Mouse (Mus musculus) adrenal gland, postnatal 14 days (tissue): ENCODE measurements at regions not wholly inside any gene's neighbourhood (a gene's known extent, or its start where the extent isn't known, plus 50 kb on each side); places are given as distances from the start of the nearest gene placed in this dataset.
A peak's percentile ranks its signal among the peaks of the same experiment; 100 is the strongest.
"Not testable (repeated sequence)": the region's sequence is repeated elsewhere in the genome, so short reads cannot be mapped to it uniquely, and the experiment has no call there.

Experiments
- DNase-seq: peaks from one replicate; pipeline ENCODE4 v3.0.0; 2021; ENCODE audit warnings: mixed read lengths

DNA sequence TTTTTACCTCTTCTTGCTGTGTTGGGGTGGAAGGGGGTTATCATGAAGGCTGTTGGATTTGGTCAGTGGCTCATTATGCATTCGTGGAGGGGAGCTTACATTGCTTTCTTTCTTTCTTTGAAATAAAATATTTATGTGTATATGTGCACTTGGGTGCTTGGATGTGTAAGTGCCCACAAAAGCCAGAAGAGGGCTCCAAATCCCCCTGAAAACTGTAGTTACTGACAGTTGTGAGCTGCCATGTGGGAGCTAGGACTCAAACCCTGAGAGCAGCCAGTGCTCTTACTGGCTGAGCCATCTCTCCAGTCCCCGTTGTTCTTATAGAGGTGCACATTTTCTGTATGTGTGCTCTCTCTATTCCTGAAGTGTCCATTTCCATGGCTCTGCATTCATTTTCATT, 415.6 kb upstream of the Zfp507 start:
- DNase-seq: no peak

DNA sequence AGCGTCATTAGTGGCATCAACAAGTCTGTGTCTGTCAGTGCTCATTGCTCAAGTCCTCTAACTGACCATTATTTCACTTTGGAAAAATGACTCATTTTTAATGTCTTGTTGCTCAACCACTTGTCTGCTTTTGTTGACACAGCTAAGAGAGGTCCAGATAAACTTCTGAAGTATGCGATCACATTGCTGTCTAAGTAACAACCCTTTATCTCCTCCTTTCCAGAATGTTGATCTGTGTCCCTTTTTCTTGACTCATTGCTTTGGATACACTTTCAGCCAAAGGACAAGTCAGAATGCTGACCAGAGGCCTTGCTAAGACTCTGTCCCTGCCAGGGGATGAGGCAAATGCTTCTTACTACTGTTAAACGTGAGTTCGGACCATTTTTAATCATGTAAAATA, 407.2 kb upstream of the Zfp507 start:
- DNase-seq: no peak

DNA sequence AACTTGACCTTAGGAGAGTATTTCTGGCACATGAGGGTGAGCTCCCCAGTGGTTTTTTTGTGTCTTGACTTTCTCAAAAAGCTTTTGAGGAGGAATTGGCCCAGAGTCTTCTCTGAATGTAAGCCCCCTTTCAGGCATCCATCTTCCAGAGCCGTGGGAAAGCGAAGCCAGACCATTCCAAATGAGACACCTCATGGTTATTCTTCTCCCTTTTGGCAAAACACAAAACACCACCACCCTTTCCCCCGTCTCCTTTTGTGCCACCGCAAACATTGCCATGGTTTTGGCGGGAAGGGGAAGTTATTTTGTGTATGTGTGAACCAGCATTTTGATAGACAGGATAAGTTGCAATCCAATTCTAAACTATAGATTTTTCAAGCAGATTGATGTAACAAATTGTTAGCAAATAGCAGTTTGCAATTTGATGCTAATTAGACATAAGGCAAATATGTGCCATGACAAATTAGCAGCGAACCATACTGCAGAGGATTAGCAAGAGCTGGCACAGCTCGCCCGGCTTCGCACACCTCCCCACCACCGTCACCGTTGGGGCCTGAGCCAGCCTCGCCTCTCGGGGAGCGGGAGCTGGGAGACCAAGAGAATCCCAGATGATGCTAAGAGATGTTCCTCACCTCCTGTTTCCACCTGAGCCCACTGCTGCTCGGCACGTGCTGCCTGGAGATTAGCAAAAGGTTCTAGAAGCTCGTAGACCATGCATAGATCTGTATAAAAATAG, 404.9 kb upstream of the Zfp507 start:
- no peak for DNase-seq

DNA sequence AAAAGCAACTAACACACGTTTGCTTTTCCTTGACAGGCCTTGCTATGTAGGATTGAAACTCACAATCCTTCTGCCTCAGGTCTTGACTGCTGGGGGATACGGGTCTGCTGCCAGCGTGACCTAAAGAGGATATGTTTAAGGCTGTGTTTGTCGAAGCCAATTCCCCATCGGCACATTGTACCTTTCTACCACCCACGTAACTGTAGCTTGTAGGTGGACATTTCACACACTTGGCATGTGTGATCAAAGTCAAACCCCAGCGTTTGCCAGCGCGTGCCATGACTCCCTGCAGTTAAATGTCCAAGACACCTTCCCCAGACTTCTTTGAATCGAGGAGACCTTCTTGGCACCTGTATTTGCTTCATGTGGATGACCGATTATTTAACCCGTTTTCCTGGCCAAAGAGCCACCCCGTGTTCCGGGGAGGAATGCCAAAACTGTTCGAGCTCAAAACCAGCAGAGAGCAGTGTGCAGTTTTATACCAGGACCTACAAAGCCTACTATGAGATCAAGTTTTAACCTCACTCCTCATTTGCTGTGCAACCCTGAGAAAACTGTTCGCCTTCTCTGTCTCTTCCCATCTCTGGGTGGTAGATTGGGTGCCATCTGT, 395.4 kb upstream of the Zfp507 start:
- no peak for DNase-seq

DNA sequence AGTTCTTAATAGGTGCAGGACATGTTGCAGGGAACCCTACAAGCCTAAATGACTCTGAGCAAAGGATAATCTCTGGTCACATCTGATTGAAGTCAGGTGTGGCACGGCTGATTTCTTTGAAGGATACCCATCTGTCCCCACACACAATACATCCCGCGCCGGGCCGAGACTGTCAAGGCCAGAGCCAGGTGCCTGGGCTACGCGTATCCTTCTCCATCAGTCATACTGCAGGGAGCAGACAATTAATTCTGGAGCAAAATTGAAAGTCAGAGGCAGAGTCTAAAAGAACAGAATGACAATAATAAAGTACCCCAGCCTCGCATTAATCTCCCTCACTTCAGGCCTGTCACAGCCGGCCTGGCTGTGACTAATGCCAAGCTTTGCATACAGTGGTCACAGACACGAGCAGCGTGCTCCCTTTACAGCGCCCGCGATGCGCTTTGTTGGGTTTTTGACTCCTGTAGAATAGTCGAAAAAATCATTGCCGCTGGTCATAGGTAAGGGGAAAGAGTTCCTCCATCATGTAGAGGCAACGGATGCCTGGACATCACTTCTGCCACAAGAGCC, 393.4 kb upstream of the Zfp507 start:
- no peak for DNase-seq

DNA sequence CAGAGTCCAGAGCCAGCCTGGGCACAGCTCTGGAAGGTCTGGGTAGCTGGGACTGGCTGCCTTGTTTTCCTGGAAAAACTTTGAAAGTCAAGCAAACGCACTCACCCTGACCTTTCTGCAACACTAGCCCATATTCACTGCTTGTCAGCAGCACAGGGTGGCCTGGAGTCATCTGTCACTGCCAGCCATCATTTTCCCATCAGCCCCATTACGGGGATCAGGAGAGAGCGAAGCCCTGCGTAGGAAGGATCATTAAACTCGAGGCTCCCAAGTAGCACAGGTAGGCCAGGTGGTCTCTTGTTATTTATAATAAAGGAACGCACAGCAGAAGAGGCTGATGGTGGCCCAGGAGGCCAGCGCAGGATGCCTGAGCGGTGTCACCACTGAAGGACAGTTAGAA, 389.8 kb upstream of the Zfp507 start:
- no peak for DNase-seq

DNA sequence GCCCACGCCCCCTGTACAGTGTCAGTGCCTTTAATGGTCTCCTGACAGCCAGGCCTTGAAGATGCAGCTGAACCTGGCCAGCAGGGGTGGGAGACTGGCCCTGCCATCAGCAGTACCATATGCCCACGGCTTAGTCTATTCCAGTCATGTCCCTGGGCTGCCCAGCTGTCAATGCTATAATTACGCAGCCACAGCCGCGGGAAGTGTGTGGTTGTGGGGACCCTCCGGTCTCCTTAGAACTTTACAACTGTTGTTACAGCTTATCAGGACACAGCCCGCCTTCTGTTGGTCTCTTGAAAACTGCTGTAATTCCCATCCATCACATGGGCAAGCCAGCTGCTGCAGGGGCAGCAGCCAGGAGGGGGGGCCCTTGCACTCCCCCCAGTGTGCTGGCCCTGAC, 375.1 kb upstream of the Zfp507 start:
- no peak for DNase-seq

DNA sequence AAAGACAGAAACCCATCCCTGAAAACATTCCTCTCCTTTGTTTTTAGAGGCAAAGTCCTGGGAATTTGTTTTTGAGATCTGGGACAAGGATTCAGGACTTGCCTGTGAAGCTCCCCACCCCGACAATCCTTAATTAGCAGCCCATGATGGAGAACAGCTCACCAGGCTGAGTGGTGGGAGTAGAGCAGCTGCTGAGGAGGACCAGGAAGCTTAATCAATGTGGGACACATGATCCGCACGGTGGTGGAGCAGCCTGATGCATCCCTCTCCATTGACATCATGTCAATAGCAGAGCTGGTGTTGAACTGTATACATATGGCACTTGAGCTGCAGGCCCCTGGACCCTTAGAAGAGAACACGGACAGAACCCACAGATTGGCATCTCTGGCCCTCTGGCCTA, 372.5 kb upstream of the Zfp507 start:
- no peak for DNase-seq

DNA sequence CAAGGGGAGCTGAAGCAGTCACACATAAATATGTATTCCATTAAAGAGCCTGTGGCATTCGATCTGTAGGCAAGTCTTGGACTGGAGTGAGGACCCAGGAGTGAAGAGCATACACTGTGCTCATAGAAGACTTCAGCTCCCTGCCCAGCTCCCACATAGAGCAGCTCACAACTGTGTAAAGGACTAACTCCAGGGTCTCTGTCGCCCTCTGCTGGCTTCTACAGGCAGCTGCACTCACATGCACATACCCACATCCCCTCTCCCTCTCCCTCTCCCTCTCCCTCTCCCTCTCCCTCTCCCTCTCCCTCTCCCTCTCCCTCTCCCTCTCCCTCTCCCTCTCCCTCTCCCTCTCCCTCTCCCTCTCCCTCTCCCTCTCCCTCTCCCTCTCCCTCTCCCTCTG, 369.7 kb upstream of the Zfp507 start:
- not testable (repeated sequence) for DNase-seq

DNA sequence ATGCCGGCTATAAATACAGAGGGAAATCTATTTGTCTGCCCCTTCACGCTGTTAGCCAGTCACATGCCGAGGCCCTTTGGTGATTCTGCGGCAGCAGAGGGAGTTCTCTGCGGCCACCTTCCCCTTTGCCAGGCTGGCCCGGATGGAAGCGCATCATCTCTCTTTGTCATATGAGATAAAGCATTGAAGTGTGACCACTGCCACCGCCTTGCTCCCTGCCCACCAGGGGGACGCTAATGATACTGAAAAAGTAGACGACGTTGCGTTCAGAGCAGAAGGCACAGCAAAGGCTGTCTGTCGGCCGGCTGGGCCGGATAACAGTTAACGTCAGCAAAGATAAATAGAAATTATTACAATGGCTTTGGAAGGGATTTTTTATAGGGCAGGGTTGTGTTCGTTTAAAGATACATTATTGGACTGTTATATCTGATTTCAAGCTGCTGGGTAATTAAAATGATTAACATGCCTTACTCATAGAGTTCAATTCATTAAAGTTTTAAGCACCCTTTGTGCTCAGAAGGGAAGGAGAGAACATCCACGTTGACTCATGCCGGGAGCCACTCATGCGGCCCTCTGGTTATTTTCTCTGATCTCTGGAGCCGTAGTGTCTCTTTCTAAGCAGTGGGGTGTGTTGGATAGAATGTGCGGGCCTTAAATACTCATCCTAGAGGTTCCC, 354.6 kb upstream of the Zfp507 start:
- DNase-seq: no peak

DNA sequence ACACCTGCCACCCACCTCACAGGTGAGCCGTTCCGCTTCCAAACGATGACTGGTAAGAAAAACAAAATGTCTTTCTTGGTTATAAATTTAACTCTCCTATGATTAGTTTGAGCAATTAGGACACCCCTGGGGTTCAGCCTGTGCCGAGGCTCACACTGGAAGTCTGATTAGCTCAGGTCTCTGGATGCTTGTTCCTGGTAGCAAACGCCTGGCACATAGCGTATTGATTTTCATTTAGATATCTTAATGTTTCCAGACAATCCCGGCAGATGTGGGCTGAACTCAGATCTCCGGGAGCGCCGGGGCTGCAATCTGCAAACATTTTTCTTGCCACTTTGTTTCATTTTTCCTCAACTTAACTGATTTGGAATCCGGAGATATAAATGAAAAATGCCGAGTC, 353.8 kb upstream of the Zfp507 start:
- no peak for DNase-seq

DNA sequence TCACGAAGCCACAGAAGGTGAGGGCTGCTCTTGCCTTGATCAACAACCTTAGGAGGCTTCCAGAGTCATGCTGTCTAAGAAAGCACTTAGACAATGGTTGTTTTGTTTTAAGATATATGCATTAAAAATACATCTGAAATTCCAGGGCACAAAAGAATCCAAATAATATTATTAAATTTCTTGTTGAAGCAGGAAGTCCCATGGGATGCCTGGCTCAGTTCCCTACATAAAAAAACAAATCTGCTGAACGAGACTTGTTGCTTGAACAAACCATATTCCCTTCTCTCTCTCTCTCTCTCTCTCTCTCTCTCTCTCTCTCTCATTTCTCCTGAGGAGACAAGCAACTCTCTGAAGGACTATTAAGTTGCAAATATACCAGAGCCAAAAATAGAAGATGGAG, 352.8 kb upstream of the Zfp507 start:
- DNase-seq: no peak

DNA sequence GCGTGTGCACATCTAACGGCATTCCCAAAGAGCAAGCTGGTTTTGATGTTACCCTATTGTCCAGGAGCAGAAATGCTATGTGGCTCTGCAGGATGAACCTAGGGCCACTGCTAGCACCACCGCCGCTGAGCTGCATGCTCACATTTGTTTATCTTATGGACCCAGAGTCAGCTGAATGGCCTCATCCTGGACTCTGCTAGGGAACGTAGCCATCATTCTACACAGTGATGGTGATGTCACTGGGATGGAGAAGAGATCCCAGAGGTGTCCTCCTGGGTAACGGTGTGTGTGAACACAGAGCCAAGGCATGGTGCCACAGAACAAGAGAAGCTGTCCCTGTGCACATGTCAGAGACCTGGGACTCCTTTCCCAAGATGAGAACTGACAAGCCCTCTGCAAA, 352.4 kb upstream of the Zfp507 start:
- no peak for DNase-seq

DNA sequence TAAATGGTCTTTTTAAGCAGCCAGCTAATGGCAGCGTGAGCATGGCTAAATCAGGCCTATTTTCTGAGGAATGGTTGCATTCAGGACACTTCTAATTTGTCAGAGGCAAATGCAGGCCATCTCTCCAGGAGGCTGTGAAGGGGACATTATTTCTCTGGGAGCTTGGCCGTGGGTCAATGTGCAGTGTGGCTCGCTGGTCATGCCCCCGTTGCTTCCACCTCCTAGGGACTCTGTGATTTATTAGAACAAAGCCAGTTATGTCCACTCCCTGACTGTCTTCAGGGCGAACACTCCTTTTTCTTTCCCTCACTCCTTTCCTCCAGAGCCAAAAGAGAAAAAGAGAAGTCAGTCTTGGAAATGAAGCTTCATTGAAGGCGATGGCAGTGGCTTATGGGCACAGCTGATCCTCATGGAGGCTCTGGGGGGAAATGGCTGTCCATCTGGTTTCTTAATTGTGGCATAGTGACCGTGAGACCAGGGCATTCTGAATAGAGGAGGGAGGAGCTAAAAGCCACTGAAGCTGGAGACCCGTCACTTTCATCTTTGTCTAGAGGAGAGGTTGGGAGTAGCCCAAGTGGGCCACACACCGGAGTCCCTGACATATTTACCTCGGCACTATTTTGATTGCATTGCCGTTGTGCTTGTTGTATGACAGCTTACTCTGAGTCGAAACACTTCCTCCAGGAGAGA, 348.2 kb upstream of the Zfp507 start:
- DNase-seq: no peak

DNA sequence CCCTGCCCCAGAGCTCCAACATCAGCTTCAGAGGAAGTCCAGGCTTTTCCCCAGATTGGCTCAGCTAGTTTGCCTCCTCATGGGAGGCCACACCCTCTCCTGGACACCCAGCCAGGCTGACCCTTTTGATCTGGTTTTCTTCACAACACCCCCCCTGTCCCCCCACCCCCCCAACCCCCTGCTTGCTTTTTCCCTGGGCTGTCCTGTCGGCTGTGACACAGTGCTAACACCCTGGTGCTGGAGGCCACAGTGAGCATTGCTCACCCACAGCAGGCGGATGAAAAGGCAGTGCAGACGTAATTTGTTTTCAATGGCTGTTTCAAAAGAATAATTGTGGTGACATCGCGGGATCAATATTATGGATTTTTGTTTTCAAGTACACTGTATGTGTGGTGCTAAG, 333.8 kb upstream of the Zfp507 start:
- DNase-seq: no peak

DNA sequence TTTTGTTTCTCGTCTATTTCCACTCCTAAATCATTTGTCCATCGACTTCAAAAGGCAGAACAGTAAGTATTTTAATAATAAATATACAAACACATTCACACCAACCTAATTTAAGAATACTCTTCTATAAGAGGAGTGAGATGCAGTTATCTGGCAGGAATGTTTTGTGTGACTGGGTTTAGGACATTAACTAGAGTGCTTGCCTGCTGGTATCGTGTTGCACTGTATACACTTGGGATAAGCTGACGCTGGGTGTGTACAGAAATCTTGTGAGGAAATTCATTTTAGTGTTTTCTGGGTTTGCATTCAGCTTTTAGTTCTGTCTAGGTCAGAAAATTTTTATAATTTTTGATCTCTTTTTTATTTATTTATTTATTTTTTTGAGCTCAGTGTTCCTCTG, 331.8 kb upstream of the Zfp507 start:
- DNase-seq: no peak

DNA sequence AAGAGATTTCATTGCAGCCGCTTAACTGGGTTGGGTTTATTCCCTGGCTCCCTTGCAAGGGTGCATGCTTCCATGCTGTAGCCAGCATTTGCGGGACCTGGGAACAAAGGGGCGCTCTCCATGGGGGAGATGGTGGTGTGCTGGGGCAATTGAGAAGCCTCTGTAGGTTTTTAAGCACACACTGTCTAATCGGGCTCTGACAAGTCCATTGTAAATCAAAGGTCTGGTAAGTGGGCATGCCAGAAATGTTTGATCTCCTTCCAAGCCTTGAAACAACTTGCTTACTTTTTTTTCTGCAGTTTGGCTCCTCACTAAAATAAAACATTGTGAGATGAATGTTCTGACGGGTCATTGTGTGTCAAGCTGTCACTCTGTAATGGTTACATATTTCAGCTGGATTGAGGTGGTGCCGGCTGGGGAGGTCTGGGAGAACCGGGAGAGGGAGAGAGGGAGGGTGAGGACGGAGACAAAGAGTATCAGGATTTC, 330.9 kb upstream of the Zfp507 start:
- peak; percentile 31 for DNase-seq

DNA sequence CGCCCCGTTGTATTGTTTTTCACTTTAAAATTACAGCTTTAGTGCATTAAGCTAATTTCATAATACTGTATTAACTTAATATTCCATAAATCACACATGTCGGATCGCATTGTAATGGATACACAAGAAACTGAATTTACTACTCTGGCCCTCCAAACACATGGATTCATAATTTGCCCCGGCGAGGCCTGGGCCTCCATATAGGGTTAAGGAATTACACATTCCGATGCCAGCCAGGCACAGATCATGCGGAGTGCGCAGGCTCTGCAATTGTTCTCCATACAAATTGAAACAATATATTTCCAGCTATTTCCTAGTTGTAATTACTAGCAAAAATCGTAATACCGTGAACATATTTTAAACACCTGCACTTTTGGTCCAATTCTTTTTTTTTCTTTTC, 330.2 kb upstream of the Zfp507 start:
- no peak for DNase-seq

DNA sequence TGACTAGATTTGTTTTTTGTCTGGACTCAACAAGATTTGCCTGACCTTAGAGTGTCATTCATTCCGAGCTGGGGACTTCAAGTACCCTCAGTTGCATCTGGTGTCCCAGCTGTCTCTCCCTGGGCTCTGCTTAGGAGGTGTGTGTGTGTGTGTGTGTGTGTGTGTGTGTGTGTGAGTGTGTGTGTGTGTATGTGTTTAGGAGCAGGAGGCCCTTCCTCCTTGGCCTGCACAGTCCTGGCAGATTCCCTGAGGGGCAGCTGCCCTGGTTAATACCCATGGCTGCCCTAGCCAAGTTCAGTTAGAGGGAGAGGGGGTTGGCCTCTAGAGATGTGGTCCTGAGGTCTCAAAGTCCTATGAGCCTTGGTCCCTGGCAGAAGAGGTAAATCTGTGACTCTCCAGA, 329.8 kb upstream of the Zfp507 start:
- DNase-seq: no peak

DNA sequence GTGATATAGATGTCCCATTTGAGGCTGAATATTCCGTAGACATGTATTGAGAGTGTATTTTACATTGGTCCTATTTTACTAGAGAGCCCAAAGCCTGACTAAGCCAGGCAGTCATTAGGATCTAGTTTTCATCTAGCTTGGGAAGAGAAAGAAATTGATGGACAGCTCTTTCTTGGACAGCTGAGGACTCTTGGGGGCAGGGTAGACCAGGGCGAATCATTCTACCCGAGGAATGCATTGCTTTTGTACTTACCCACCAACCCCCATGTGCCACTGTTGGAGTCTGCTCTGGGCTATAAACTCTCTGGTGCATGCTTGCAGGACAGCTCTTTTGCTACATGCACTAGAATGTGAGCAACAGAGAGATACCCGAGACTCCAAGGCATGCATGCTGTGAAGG, 294.3 kb upstream of the Zfp507 start:
- DNase-seq: no peak

DNA sequence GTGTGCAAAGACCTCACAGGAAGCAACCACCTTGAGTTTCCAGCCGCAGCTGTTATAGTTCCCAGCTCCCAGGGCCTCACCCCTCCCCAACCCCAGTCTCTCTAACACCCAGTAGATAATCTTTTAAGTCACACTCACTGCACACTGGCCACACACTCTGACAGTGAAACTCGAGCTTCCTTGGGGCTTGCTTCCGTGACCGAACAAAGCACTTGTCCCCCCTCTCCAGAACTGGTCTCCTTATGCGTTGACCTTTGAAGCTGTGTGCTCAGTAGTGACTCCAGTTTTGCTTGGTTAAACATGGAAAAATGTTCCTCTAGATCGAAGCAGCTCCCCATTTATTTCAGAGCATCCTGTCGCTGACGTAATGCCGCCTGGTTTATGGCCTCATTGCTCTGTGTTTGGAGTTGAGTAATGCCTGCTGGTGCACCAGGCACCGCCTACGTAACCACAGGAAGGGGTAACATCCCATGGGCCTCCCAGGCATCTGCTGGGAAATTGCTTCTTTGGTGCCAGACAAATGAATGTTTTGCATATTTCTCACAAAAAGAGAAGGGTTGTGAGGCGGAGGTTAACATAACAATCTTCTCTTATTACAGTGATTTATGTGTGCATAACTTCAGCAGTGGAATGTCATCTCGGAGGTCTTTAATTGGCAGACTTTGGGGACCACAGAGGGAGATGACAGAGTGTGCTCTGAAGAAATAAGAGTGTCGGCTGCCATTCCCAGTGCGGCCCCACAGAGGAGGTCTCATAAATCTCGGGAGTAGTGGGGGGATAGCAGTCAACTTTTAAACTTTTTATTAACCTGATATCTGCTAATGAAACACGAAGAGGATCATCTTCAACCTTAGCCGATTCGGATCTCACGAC, 292.7 kb upstream of the Zfp507 start:
- DNase-seq: peak; percentile 15

DNA sequence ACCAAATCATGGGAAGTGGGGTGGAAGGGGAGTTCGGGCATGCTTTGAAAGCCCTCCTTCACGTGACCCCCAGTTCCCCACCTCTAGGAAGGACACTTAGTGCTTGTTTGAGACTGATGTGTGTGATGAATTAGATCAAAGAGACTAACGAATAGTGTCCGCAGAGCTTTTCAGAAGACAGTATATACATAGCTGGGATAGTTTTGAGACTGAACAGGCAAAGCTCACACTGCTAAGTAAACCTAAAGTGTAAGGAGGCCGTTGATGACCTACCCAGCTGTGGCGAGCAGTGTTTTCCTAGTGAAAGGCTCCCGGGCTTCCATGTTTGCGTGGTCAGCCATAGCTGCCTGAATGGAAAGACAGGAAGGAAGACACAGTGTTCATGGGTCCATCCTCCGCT, 288.3 kb upstream of the Zfp507 start:
- DNase-seq: no peak
